Mouse (Mus musculus) splenic B cell, adult 2 months (primary cell): ENCODE measurements around the gene Trmt44.
"Not testable (repeated sequence)": the region's sequence is repeated elsewhere in the genome, so short reads cannot be mapped to it uniquely, and the experiment has no call there.

ENCODE experiments used
- DNase-seq: peaks from one replicate; pipeline ENCODE4 v3.0.0-alpha.2; 2011; ENCODE audit warnings: low read depth, low spot score
- H3K27me3 ChIP-seq: 2 replicates; pipeline ENCODE4 v1.6.1; 2012; ENCODE audit warnings: mild to moderate bottlenecking, low read length, moderate library complexity, mixed read lengths; ENCODE audit not compliant: control insufficient read depth, poor library complexity, insufficient read depth, severe bottlenecking
- H3K36me3 ChIP-seq: 2 replicates; pipeline ENCODE4 v1.6.1; 2012; ENCODE audit warnings: mild to moderate bottlenecking, low read length, moderate library complexity, mixed read lengths; ENCODE audit not compliant: control insufficient read depth, poor library complexity, insufficient read depth, severe bottlenecking

Trmt44 gene

DNA sequence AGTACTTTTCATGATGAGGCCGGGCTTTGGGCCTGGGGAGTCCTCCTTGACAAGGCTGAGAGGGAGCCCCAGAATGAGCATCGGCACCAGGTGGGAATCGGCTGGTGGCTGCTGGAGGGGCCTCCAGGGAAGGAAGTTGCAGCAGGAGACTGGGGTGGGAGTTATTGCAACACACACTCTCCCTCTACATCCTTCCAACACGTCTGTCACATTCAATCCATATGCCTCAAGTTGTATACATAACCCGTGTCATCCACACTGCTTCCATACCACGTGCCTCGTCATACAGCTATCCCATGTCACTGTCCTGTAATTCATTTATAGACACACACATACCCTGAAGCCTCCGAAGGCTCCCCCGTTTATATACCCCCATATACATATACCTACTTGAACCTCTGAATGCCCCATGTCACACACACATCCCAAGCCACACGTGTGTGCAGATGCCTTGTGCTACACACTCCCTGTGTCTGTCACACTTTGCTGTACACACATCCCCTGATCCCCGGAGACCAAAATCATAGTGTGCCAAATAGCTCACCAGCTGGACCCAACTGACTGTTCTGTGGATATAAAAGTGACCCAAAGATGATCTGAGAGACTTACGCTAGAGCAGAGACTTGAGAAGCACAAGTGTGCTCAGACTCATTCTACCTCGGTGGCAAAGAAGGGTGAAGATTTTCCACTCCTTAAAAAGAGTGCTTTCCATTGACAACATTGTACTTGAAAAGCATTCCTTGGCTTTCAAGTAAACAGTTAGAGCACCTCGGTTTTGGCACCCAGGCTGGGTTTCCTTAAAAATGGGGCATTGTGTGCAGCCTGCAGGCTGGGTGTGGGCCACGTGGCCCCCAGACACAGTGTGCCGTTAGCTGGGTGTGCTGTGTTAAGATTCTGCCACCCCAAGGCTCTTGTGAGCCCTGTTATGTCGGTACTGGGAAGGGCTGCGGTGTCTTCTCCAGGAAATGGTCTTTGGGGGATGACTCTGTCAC lies 21.6 kb upstream of the Trmt44 start:
- DNase-seq = no peak
- Histone ChIP-seq H3K36me3 (peaks cover 20% of the 10 kb centered on the region), H3K27me3 (no peaks in the 10 kb centered on the region)

DNA sequence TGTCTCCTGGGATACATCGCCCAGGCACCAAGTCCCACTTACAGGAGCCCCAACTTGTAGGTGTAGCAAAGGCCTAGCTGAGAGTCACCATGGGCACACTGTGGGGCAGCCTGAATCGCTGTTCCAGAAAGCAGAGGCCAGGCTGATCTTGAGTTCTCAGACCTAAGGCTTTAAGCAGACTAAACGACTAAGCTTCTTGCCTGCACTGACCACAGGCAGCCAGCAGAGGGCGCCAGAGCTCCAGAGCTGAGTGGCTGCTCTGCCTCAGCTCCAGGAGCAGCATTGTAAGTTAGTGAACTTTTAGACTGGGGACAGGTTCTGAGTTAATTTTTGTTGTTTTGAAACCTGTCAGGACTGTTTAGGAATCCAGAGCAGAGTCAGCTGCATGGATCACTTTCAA lies 20.8 kb upstream of the Trmt44 start:
- no peaks in the 10 kb centered on the region for H3K27me3 ChIP-seq
- H3K36me3 ChIP-seq = peaks cover 20% of the 10 kb centered on the region
- DNase-seq = peak; percentile 83

DNA sequence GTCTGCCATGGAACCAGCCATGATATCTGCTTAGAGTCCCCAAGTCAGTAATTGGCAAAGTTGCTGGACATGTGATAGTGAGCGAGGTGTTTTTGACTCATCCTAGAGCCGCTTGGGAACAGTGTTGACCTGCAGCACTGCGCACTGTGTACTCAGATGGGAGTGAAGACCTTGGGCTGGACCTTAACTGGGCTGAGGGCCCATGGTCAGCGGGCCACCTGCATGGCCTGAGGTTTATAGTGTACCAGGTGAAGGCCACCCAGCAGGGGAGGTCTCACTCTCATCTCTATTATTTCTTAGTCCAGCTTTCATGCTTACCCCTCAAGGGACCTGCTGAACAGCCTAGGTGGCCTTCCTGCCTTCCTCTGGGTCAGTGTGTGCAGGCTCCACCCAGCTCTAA lies 19.9 kb upstream of the Trmt44 start:
- DNase-seq = no peak
- no peaks in the 10 kb centered on the region for H3K27me3 ChIP-seq
- H3K36me3 ChIP-seq = peaks cover 25% of the 10 kb centered on the region

DNA sequence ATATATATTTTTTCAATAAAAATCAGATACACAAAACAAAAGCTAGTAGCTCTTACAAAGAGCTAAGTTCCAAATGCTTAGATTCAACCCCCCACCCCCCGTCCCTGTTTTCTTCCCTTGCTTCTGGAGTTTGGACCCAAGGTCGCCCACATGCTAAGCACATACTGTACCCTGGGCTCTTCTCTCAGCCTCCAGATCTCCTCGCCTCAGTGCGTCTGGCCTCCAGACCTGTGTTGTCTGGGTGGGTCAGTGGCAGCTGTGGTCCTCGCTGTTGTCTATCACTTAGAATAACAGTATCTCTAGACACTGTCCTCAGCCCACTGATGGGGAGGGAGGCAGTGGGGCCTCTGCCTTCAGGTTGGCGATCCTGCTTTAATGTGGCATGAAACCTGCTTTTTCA lies 18.4 kb upstream of the Trmt44 start:
- peaks cover 30% of the 10 kb centered on the region for H3K36me3 ChIP-seq
- no peaks in the 10 kb centered on the region for H3K27me3 ChIP-seq
- no peak for DNase-seq

DNA sequence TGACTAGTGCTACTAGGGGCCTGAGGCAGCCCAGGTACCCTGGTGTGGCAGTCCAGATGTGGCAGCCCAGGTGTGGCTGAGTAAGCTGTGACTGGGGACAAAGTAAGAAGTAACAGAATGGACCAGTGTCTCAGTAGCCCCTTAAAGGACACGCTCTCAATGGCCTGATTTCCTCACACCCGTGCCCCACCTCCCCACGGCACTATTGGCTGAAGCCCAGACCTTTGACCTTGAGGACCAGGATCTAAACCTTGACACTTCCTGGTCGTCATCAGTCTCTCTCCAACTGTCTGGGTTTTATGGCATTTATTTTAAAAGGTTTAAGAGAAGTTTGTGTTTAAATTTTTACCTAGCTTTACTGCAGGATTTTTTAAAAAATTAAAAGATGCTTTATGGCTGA lies 18.0 kb upstream of the Trmt44 start:
- DNase-seq = no peak
- Histone ChIP-seq H3K36me3 (peaks cover 27% of the 10 kb centered on the region), H3K27me3 (no peaks in the 10 kb centered on the region)

DNA sequence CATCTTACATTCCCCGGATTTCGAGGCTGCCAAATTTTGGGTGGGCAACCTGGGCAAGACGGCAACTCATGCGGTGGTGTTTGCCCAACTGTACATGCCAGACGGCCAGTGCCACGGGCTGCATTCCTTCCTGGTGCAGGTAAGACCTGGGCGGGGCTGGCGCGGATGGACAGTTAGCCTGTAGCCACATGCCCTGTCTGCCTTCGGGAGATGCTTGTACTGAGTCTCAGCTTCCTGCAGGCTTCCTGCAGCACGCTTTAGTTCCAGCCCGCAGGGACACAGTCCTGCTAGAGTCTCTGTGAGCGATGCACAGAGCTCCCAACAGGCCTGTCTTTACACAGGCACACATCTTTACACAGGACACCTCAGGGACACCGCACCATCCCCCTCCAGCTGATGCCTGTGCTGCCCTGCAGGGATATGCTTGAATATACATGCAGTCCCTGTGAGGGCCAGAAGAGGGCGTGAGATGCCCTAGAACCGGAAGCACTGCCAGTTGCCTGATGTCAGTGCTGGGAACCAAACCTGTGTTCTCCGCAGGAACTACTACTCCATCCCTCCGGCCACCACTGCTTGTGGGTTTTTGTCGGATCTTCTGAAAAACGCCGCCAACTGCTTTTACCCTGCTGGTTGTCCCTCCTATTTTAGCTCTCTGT lies 17.3 kb upstream of the Trmt44 start:
- H3K36me3 ChIP-seq = peaks cover 26% of the 10 kb centered on the region
- peak; percentile 50 for DNase-seq
- H3K27me3 ChIP-seq = no peaks in the 10 kb centered on the region

DNA sequence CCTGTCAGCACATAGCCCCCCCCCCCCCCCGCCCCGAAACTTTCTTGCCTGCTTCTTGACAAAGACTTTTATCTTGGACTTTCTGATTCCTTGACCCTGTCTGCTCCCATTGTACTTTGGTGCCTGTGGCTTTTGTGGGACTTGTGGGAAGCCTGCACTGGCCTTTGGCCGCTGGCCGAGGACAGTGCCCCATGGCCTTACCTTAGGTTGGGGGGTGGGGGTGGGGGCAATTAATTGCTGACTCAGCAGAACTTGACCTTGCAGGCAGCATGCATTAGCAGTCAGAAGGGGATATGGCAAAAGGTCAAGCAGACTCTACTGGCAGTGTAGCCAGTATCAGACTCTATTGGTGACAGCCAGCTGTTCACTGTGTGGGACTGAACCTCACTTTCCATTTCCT lies 16.6 kb upstream of the Trmt44 start:
- H3K27me3 ChIP-seq = no peaks in the 10 kb centered on the region
- DNase-seq = no peak
- peaks cover 25% of the 10 kb centered on the region for H3K36me3 ChIP-seq

DNA sequence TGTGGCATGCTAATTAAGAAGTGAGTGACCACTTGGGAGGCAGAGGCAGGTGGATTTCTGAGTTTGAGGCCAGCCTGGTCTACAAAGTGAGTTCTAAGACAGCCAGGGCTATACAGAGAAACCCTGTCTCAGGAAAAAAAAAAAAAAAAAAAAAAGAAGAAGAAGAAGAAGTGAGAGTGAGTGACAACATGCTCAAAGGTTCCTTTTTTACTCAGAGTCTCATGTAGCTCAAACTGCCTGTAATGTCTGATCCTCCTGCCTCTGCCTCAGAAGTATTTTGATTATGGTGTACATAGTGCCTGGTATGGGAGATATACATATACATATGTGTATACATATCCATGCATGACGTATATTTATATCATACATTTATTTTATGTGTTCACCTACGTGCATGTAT lies 9.4 kb upstream of the Trmt44 start:
- peak; percentile 64 for DNase-seq
- not testable (repeated sequence) for H3K36me3 ChIP-seq, H3K27me3 ChIP-seq

DNA sequence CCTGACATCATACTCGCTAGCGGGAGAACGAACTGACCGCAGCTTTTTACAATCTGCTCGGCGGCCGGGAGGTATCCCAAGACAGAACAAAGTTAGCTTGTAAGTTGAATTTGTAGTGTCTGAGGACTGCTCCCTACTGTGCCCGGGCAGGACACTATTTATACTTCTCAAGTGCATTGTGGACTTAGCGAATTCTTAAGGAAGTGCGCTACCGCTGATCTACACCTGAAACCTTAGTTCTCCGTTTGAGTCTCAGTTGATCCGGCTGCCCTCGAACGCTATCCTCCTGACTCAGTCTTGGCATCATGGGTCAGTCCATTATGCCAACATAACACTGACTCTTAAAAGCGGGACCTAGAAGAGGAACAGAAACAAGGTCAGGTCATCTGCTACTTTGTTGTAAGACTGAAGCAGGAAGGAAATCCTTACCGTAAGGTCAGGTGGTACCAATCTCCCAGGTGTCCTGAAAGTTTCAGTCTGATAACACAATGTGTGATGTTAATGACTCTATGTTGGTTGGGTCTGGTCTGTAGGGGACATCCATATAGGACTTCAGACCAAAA lies 8.4 kb upstream of the Trmt44 start:
- DNase-seq = peak; percentile 86

DNA sequence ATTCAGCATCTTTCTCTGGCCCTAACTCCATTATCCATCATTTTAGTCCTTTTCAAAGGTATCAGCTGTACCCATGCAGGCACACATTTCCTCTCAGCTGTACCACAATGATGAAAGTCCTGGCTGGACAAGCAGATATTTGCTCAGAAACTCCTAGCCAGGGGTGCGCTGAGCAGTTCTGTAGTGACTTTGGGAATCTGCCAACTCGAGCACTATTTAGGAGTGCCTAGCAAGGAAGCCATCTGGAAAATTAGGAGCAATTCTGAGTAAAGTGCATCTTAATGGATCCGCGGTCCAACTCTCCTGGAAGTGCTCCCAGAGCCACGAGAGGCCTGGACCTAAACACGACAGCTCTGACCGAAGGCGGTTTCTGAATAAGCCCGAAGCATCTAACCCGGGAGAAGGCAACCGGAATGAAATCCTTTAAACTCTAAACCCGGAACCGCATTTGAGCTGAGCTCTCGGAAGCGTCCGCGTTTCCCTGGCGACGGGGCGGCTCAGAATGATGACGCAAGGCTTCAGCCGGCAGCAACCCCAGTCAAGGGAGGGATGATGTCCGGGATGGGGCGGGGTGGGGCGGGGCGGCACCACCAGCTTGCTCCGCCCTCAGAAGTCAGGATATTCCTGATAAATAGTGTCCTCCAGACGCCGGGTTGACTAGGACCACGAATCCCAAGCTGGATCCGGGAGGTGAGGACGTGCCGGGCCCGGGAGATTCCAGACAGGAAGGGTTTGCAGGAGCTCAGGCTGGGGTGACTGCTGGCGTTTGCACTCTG lies 7.8 kb upstream of the Trmt44 start, which contains the start of gene Acox3:
Gene Acox3, plus strand, starts transcription at position 596 of the 776 bp plus-strand sequence.
- no peaks in the 10 kb centered on the region for H3K27me3 ChIP-seq
- no peaks in the 10 kb centered on the region; the same call in none of the 2 replicates for H3K36me3 ChIP-seq
- DNase-seq = peak; percentile 94

More for the DNA sequence above, 8.4 kb upstream of the Trmt44 start:
- peaks cover under 1% of the 10 kb centered on the region for H3K36me3 ChIP-seq
- no peaks in the 10 kb centered on the region for H3K27me3 ChIP-seq

DNA sequence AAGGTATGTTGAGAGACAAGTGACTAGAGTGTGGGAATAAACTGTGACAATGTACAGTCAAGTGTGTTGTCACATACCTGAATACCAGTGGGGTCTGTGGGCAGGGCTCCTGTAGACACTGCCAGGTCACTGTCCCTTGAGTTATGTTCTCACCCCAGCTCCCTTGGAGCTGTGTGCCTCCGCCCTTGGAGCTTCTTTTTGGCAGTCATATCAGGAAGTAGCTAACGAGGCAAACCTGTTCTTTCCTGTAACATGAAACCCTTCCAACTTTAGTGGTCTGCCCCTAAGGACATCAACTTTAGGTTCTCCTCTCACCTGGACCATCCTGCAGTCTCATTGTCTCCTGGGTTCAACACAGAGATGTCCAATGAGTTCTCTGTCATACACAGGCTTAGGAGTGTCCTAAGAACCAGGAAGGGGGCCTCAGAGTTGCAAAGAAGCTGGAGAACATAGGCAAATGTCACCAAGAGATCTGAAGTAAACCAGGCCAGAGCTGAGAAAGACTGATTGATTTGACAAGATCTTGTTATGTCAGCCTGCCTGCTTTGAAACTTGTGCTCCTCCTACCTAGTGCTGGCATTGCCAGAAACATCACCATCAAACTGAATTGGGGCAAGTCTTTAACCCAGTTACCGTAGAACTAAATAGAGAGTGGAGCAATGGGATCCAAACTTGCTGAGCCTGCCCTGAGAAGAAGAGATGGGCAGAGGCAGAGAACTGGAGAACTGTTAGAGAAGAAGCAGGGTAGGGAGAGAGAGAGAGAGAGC lies 5.5 kb upstream of the Trmt44 start:
- Histone ChIP-seq H3K27me3 (no peaks in the 10 kb centered on the region), H3K36me3 (no peaks in the 10 kb centered on the region)
- no peak for DNase-seq

DNA sequence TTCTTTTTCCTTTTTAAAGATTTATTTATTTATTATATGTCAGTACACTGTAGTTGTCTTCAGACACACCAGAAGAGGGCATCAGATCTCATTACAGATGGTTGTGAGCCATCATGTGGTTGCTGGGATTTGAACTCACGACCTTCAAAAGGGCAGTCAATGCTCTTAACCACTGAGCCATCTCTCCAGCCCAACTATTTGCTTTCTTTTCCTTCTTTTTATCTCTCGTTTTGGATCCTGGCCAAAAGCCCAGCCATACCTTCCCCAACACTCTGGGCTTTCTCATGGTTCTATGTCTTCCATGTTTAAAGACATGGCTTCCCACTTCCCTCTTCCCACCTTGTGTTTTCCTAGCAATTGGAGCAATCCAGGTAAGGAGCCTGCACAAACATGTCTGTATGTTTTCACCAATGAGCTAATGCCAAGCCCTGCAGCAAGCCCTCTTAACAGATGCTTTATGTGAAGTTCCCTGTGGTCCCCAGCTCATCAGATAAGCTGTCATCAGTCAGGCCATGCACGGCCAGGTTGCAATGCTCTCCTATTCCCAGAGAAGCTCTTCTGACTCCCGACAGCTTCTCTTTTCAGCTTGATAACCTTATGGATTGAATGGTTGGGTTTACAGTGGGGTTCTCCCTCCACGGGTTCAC lies 4.5 kb upstream of the Trmt44 start:
- H3K27me3 ChIP-seq = no peaks in the 10 kb centered on the region
- H3K36me3 ChIP-seq = no peaks in the 10 kb centered on the region
- no peak for DNase-seq

DNA sequence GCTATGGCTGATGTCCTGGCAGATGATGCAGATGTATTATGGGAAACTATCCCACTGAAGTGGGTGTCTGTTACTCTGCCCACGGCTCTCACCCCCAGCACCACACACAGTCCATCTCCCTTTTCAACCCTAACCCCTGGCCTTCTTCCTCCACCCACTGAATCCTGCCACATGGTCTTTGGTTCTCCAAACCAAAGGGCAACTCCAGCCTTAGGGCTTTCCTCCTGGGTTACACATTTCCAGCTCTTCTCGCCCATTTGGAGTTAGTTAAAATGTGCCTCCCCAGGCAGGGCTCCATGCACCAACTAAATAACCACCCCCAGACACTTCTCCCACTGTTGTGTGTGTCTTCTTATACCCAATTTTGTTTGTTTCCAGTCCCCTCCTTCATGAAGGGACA lies 3.5 kb upstream of the Trmt44 start:
- Histone ChIP-seq H3K27me3 (no peaks in the 10 kb centered on the region), H3K36me3 (no peaks in the 10 kb centered on the region)
- DNase-seq = no peak
